Mouse (Mus musculus) embryo, embryonic 11.5 days (tissue): ENCODE data around the gene Cep19.

Experiments
- DNase-seq: peaks from one replicate; pipeline ENCODE4 v3.0.0-alpha.2; 2012; ENCODE audit warnings: low read depth, low spot score

The Cep19 gene

DNA sequence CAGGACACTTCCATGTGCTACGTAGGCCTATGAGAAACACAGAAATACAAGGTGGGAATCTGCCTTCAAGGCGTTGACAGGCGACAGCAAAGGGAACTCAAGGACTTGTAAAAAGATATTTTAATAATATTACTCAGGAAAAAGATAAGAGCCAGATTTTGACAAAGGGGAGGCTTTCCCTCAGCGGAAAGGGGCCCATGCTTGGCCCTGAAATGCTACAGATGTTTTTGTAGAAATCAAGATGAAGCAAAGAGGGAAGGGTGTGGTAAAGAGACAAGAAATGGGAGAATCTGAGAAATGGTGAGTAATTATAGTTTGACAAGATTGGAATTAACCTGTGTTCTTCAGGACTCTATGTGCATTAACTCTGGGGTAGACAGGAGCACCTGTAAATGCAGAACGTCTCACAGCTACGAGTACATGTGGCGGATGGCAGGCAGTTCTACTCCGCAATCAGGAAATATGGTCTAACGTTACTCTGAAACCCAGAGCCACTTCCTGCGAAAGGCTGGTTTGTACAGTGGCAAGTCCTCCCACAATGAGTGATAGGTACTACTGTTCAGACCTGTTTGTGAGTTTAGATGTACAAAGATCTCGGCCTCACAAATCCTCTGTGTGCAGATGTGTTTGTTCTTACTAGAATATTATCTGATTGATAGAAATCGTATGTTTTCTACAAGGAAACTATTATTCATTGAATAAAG lies 7.9 kb downstream of the Cep19 start:
- no peak for DNase-seq

DNA sequence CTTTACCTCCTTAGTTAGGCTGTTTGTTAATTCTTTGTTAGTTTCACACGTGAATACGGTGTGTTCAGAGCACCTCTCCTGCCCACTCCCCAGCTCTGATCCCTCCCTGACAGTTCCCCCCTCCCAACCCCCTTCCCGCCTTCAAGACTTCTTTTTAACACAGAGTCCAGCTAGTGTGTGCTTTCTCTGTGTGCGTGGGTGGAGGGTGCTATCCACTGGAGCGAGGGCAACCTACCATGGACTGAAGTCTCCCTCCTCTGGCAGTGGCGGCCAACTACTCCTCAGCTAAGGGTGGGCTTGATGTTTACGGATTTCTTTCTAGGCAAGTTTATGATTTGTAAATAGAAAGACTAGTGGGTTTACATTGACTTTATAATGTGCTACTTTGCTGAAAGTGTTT lies 8.6 kb downstream of the Cep19 start:
- no peak for DNase-seq

- no peak for DNase-seq
These were observed 9.0 kb downstream of the Cep19 start for GRCm38 (mm10) chr16:32108578-32108977.

GRCm38 (mm10) chr16:32110951-32111699 lies 11.5 kb downstream of the Cep19 start:
- DNase-seq: no peak

GRCm38 (mm10) chr16:32113541-32114218 lies 14.1 kb downstream of the Cep19 start:
- no peak for DNase-seq

DNA sequence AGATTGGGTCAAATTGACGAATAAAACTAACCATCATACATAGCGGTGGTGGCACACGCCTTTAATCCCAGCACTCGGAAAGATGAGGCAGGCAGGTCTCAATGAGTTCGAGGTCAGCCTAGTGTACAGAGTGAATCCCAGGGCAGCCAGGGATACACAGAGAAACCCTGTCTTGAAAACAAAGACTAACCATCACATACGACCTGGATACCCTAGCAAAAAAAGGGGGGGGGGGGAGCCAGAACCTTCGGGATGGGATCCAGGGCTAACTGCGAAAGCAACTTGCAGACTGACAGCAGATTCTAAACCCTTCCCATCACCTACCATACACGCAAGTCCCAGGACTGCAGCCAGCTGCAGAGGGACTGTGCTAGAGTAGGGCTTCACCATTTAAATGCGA lies 14.8 kb downstream of the Cep19 start:
- DNase-seq: no peak

- DNase-seq: peak; percentile 64
These were observed 15.5 kb downstream of the Cep19 start for GRCm38 (mm10) chr16:32114968-32115695.

DNA sequence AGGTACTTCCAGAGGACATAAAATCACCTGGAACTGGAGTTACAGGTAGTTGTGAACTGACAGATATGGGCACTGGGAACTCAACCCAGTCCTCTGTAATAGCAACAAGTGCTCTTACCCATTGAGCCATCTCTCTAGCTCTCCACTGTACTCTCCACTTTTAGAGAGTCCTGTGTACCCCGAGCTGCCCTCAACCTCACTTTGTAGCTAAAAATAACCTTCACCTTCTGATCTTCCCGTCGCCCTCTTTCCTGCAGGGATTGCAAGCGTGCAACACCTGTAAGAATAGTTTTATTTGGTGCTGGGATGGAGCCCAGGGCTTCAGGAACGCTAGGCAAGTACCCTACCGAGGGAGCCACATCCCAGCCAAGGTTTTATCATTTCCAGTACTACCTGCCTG lies 16.2 kb downstream of the Cep19 start:
- no peak for DNase-seq

DNA sequence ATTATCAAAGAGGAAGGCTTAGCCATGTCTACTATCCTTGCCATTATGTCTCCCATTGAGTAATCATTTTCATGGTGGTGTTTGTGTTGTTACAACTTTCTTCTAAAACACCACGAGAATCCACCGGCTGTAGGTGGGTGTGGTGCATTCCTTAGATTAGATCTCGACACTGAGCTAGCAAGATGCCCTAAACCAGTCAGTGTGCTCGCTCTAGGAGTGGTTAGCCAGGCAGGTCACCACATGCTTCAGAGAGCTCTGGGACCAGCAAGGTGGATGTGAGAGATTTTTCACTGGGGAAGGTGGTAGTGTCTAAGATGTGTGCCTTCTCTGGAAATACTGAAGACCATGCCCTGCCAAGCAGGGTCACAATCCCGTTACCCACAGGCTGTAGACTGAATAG lies 16.6 kb downstream of the Cep19 start:
- DNase-seq: no peak

DNA sequence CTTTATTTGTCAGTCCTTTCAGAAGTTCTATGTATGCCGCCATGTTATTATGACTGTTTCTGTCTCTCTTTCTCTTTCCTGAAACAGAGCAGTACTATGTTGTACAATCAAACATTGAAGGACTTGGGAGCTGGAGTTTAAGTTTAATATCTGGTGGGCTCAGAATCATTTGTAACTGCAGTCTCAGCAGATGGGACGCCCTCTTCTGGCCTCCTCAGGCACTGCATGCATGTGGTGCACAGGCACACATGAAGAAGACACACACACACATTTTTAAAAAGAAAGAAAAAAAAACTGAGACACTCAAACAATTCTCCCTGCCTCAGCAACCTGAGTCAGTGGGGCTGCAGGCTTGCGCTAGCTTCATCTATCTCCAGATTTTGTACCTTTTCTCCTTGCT lies 20.9 kb downstream of the Cep19 start:
- DNase-seq: no peak

DNA sequence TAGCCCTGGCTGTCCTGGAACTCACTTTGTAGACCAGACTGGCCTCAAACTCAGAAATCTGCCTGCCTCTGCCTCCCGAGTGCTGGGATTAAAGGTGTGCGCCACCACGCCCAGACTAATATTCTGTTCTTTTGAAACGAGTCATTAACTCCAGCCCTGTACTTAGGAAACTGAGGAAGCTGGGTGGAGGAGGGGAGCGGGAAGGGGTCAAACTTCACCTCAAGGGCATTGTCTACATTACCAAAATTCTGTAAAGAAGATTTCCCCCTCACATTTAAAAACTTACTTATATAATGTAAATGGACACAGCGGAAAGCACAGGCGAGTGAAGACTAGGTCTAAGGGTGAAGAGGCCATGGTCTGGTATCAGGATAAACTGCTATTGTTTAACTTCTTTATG lies 24.4 kb downstream of the Cep19 start:
- DNase-seq: no peak

DNA sequence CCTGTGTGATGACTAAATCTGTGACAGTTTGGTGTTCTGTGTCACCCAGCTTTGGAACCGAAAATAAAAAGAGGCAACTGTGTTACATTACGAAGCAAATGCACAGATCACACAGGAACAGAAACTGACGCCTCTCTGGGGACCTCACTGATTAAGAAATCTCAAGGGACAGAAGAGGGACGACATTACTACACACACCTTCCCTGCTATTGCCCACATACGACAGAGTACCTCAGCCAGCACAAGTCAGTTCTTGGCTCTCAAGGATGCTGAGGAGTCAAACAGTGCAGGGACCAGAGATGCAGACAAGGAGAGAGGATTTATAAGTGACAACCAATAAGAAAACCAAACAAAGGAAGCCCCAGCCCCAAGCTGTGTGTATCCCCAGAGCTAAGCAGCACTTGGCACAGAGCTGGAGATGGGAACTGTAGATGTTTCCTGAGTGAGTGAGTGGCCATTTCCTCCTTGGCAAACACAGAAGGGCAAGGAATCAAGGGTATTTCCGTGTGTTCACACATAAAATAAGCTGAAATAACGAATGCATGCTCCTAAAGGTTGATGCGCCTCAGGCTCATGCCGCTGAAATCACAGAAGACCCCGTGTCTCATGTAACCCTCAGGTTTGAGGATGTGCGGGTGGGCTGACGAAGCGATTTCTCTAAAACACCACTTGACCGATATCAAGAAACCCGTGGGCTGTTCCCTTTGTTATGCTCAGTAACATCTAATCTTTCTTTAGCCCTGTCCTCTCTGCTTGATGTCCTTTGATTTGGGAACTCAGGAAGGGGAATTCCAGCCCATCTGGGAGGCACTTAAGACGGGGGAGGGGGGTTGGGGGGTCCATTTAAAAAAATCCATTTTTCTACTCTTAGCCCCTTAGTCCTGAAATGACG lies 25.1 kb downstream of the Cep19 start:
- DNase-seq: no peak

DNA sequence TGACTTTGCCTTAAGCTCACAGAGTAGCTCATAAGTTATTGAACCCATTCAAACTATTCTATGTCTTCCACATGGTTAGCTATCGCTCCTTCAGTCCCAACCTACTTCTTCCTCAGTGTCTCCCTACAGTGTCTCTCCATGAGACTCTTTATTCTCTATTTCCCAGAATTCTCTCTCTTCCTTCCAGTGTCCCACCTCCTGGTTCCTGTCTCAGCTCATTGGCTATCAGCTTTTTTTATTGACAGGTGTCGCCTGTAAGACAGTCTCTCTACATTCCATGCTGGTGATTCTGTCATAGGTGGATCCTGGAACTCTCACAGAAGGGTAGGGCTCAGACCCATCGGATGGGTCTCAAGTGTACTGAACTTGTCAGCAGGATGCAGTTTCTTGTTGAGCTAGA lies 25.8 kb downstream of the Cep19 start:
- DNase-seq: no peak

- no peak for DNase-seq
These were observed 27.4 kb downstream of the Cep19 start for GRCm38 (mm10) chr16:32127046-32127445.

GRCm38 (mm10) chr16:32129449-32130189 lies 30.0 kb downstream of the Cep19 start:
- DNase-seq: no peak

DNA sequence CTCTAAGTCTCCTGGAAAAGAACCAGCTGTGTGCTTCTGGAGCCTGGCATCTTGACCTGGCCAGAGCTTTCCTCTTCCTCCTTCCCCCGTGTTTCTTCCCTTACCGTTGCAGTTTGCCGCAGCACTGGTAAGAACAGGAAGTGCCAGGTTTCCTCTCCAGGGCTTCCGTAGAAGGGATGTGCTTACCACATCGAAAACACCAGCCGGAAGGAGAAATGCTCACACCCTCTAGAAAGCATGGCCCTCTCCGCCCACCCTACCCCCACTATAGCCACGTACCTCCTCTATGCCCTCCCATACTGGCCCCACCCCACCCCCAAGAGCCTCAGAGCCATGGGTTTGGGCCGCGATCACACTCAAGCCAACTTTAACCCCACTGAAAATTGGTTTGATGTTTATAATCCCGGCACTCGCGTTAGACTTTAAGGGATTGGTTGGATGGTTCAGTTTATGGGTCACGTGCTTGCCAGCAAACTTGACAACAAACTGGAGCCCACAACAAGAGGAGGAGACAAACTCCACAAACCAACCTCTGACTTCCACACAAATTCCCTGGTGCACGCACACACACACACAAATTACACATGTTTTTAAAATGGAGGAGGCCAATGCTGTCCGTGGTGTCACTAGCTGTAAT lies 30.7 kb downstream of the Cep19 start:
- DNase-seq: no peak

DNA sequence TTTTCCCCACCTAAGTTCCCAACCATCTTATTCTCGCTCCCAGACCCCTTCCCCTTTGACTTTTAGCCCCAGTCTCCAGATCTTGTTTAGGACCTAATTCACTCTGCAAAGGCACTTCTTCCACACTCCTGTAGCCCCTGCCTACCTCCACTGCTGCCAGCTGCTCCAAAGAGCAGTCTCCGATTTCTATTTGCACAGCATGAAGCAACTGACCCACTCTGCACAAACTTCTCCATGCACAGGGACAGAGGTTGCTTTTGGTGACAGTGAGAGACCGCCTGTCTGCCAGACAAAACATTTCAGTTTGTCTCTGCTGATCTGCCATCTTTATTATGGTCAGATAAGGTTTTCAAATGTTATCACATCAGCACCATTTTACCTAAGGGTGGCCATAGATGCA lies 33.5 kb downstream of the Cep19 start:
- DNase-seq: no peak

- no peak for DNase-seq
These were observed 36.3 kb downstream of the Cep19 start for GRCm38 (mm10) chr16:32135842-32136357.

- no peak for DNase-seq
These were observed 39.4 kb downstream of the Cep19 start for GRCm38 (mm10) chr16:32138954-32139353.

DNA sequence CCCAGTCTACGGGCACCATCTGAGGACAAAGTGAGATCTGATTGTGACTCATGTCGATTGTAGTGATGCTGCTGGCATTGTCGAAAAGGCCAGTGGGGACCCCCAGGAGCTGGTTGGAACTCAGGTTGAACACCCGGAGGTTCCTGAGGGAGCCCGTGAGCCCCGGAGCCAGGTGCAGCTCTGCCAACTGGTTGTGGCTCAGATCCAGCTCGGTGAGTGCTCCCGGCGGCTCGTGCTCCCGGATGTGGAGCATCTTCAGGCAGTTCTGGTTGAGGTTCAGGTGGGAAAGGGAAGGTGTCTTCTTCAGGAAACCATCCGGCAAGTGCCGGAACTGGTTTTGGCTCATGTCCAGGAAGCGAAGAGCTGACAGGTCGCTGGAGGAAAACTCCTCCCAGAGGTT lies 44.2 kb downstream of the Cep19 start:
- DNase-seq: no peak
